Mouse (Mus musculus): Measurements from ENCODE around the gene Rab36.

- TF ChIP-seq POLR2A (IDR thresholded peaks at IDR 0.05; ENCODE audit: borderline replicate concordance, extremely low read depth, low read depth, low read length): no peak
- TF ChIP-seq CTCF (IDR thresholded peaks at IDR 0.05; ENCODE audit: insufficient read depth, low read length): no peak
Measured at GRCm38 (mm10) chr10:75068624-75069328, 31.9 kb downstream of the Rab36 start.
